Mouse (Mus musculus) C2C12 (cell line): ENCODE results near the gene Nkx1-2.

Source experiments
- CTCF ChIP-seq: IDR thresholded peaks from one replicate; pipeline ENCODE4 v1.5.1; 2011; ENCODE audit not compliant: control insufficient read depth, insufficient read depth, insufficient read length
- MAX ChIP-seq: IDR thresholded peaks from one replicate; pipeline ENCODE4 v1.6.1; 2011; ENCODE audit warnings: mild to moderate bottlenecking, control low read depth
- MYOD1 ChIP-seq: IDR thresholded peaks from one replicate; pipeline ENCODE4 v1.6.1; 2011; ENCODE audit warnings: low read depth; ENCODE audit not compliant: control insufficient read depth, insufficient read length
- USF1 ChIP-seq: IDR thresholded peaks from one replicate; pipeline ENCODE4 v1.6.1; 2011; ENCODE audit warnings: low read depth, mild to moderate bottlenecking, control low read depth, moderate library complexity

- TF ChIP-seq MAX (no peak), USF1 (no peak), CTCF (no peak), MYOD1 (no peak)
Measured at GRCm38 (mm10) chr7:132644605-132645279, 45.3 kb upstream of the Nkx1-2 start.
